Mouse (Mus musculus) cerebellum, adult 18-20 months (tissue): ENCODE data around the gene Agr3.

Source experiments
- DNase-seq, 2 experiments: peaks; one replicate each; pipeline ENCODE4 v3.0.0; 2021

Gene Agr3

GRCm38 (mm10) chr12:35984743-35985142 is 59.3 kb downstream of the Agr3 start:
- DNase-seq = no peak

DNA sequence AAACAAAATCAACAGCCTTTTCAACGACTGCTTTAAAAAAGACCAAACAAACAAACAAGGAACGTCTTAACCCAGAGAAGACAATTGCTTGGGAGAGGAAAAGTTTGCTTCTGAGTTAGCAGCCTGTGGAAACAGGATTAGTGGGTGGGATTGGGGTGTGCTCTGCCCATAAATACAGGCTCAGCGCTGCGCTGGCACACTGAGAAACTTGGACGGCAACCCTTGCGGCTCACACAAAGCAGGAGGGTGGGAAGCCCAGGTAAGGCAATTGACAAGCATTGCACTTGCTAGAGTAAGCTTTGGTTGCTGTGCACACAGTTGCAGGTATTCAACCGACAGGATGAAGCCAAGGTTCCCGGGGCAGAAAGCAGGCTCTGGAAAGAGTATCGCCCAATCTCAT is 67.3 kb downstream of the Agr3 start, which contains the start of gene Agr2:
Agr2 (plus strand) TSS at position 197 of the 400 bp plus-strand sequence.
- DNase-seq = no peak

DNA sequence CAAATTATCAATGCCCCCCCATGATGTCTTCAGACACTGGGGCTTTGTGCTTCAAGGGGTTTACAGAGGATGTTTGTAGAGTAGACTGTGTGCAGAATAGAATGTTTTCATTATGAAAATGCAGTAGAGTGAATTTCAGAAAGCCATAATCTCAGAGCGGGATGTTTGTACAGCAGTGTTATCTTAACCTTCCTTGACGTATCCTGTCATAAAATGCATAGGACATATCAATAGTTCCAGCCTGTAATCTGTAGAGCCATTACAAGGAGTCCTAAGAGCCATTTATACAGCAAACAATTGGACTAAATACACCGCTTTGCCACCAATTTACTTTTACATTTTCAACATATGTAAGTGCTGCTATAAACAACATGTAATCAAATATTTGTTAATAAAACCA is 68.2 kb downstream of the Agr3 start:
- DNase-seq = no peak

GRCm38 (mm10) chr12:35994098-35994497 is 68.7 kb downstream of the Agr3 start:
- DNase-seq = no peak

DNA sequence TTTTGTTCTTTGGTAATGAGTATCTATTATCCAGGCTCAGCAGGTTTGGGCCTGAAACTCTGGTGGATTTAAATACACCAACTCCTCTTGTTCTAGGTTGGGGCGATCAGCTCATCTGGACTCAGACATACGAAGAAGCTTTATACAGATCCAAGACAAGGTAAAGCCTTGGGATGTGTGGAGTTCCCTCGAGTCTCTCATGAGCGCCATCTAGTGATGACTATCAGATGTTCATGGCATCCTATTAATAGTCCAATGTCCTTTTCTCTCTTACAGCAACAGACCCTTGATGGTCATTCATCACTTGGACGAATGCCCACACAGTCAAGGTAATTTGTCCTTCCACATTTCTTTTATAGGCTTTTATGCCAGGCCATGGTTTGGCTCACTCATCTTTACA is 70.4 kb downstream of the Agr3 start:
- DNase-seq = peak; percentile 28 to 32
